Mouse (Mus musculus): ENCODE results near the gene Bbx.

DNA sequence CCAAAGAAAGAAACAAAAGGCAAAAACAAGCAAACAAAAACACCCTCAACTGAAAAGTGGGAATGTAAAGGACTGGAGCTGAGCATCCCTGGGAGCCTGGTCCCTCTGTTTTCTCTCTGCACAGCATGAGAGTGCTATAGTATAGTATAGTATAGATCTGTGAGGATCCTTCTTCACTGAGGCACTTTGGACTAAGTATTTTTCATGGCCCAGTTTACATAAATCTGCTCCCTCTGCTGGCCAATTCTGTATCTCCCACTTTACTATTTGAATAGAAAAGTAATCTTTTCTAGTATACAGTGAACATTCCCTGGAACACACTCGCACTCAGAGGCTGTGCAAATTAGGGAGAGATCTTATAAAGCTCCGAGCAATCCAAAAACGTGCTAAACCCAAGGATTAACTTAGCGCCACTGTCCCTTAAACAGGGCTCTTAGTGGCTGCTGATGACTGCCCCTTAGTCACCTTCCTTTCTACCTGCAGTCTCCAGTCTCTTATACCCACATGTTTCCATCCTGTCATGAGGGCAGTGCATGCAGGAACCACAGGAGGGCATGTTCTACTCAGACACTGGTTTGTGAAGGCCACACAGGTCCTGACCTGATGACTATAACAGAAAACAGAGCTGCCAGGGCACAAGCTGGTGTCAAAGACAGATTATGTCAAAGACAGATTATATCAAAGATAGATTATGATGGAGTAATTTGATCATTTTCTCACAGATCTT is 138.5 kb downstream of the Bbx start:
- no peak for TF ChIP-seq POLR2A (IDR thresholded peaks at IDR 0.05; ENCODE audit: control insufficient read depth in 1 of 2, insufficient read depth in 1 of 2, low read depth in 1 of 2, low read length in 2 of 2, poor library complexity in 1 of 2)
- no peak for TF ChIP-seq KAT2A (conservative IDR thresholded peaks at IDR 0.05; ENCODE audit: low read depth, low read length)
- TF ChIP-seq JUND (IDR thresholded peaks at IDR 0.05; ENCODE audit: low read depth, low read length) = no peak
- TF ChIP-seq ZNF384 (IDR thresholded peaks at IDR 0.05; ENCODE audit: low read depth, low read length) = no peak
- peak in 2 of 3 experiments; percentile 43 to 68; a peak in 4 of 6 replicates for TF ChIP-seq CTCF (IDR thresholded peaks at IDR 0.05 in 2 of 3, conservative IDR thresholded peaks at IDR 0.05 in 1 of 3; ENCODE audit: control insufficient read depth in 1 of 3, insufficient read depth in 1 of 3, low read depth in 2 of 3, low read length in 3 of 3, poor library complexity in 1 of 3, severe bottlenecking in 1 of 3)
- no peak for TF ChIP-seq EP300 (IDR thresholded peaks at IDR 0.05; ENCODE audit: low read depth in 1 of 2, low read length in 2 of 2)
- no peak for TF ChIP-seq USF2 (IDR thresholded peaks at IDR 0.05; ENCODE audit: borderline replicate concordance in 1 of 2, insufficient read depth in 1 of 2, low read depth in 1 of 2, low read length in 2 of 2)
- TF ChIP-seq SMC3 (IDR thresholded peaks at IDR 0.05; ENCODE audit: low read depth, low read length) = peak; percentile 73

Data from MEL (cell line).